Mouse (Mus musculus) ES-E14 (cell line): ENCODE measurements around the gene Tgoln1. TPM values are rescaled to one million over a fixed set of nuclear protein-coding genes. Genes with fewer than 3 reads are reported as not detected.

Experiments used
- DNase-seq: peaks from one replicate; pipeline ENCODE4 v3.0.0-alpha.2; 2013; ENCODE audit warnings: low read depth, low spot score
- H3K27ac ChIP-seq: 2 replicates; pipeline ENCODE4 v1.5.1; 2012; ENCODE audit warnings: low read depth, mild to moderate bottlenecking, low read length, moderate library complexity, mixed read lengths; ENCODE audit not compliant: poor library complexity, insufficient read depth, severe bottlenecking
- H3K36me3 ChIP-seq: 2 replicates; pipeline ENCODE4 v1.6.1; 2012; ENCODE audit warnings: mild to moderate bottlenecking, low read length, moderate library complexity, mixed read lengths; ENCODE audit not compliant: control insufficient read depth, poor library complexity, insufficient read depth, severe bottlenecking
- H3K4me1 ChIP-seq, 2 experiments: fragments of 150-350 bp in 1 of 2; sonication (generic) in 1 of 2; 2 replicates each; pipeline ENCODE4 v1.6.1; 2012; ENCODE audit warnings: low read length in 2 of 2, mild to moderate bottlenecking in 1 of 2, mixed read lengths in 1 of 2; ENCODE audit not compliant: control insufficient read depth in 2 of 2, insufficient read depth in 2 of 2, poor library complexity in 1 of 2
- H3K4me3 ChIP-seq, 2 experiments: fragments of 150-350 bp in 1 of 2; sonication (generic) in 1 of 2; 2 replicates each; pipeline ENCODE4 v1.5.1; 2012; ENCODE audit warnings: low read length in 2 of 2, low read depth in 1 of 2, mild to moderate bottlenecking in 1 of 2, mixed read lengths in 1 of 2; ENCODE audit not compliant: insufficient read depth in 1 of 2, poor library complexity in 1 of 2, severe bottlenecking in 1 of 2
- H3K9ac ChIP-seq: 2 replicates; pipeline ENCODE4 v1.6.1; 2012; ENCODE audit warnings: low read depth, mild to moderate bottlenecking, low read length, mixed read lengths; ENCODE audit not compliant: poor library complexity, insufficient read depth, severe bottlenecking
- H3K9me3 ChIP-seq: fragments of 150-350 bp; sonication (generic); 2 replicates; pipeline ENCODE4 v1.6.1; 2012; ENCODE audit warnings: low read depth, mild to moderate bottlenecking, low read length; ENCODE audit not compliant: control insufficient read depth, insufficient read depth
- CHD2 ChIP-seq: IDR thresholded peaks from 2 replicates; pipeline ENCODE4 v1.6.1; 2014; ENCODE audit warnings: mild to moderate bottlenecking, low read depth, low read length, inconsistent platforms
- HCFC1 ChIP-seq: IDR thresholded peaks from 2 replicates; pipeline ENCODE4 v1.6.1; 2012; ENCODE audit warnings: low read length, inconsistent platforms, borderline replicate concordance; ENCODE audit not compliant: insufficient read depth
- MAFK ChIP-seq: IDR thresholded peaks from 2 replicates; pipeline ENCODE4 v1.6.1; 2014; ENCODE audit warnings: mild to moderate bottlenecking, low read depth, low read length, inconsistent platforms; ENCODE audit not compliant: insufficient read depth
- ZC3H11A ChIP-seq: IDR thresholded peaks from 2 replicates; pipeline ENCODE4 v1.6.1; 2012; ENCODE audit warnings: low read depth, mild to moderate bottlenecking, inconsistent platforms, low read length, borderline replicate concordance
- ZNF384 ChIP-seq: IDR thresholded peaks from 2 replicates; pipeline ENCODE4 v1.6.1; 2012; ENCODE audit warnings: low read depth, low read length, inconsistent platforms
- in situ Hi-C, 2 experiments: fragments of 600-800 bp; cut with MboI; formaldehyde crosslinking; loops; one replicate each; pipeline ENCODE4 v1.15.1; 2025; ENCODE audit warnings: low sequenced_read_pairs in 2 of 2, inconsistent platforms in 1 of 2; ENCODE audit not compliant: unreplicated experiment in 2 of 2
- total RNA-seq: library from RNA; depleted of rRNA; stranded (reverse); fragments of 300-350 nt; gene quantifications from 2 replicates; pipeline ENCODE4 v1.2.3, GENCODE M21; 2012; rRNA removed

Tgoln1 gene
- total RNA-seq, 1 experiment = 57.7 TPM

DNA sequence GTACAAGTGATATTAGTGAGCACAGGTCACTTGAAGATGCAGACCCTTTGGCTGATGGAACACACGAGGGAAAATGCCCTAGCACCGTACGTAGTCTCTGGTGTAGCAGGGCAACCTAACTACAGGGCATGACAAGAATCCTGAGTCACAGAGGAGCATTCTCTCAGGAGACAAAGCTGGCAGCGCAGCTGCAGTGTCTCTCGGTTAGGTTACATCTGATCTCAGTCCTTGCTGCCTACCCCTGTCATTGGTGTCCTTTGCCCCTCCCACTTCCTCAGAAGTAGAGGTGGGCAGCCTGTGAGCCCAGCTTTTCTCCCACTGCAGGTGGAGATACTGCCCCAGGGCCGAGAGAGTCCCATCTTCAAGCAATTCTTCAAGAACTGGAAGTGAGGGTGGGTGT is 54.3 kb downstream of the Tgoln1 start:
- Histone ChIP-seq H3K36me3 (no peaks in the 10 kb centered on the region), H3K4me1 (peaks cover 0 to 8% of the 10 kb centered on the region in 2 experiments; a peak in 1 of 4 replicates), H3K4me3 (no peak overlapping the region), H3K27ac (no peak overlapping the region), H3K9ac (no peak overlapping the region), H3K9me3 (no peaks in the 10 kb centered on the region)
- in situ Hi-C loops = no loop called here
- no peak for DNase-seq
- TF ChIP-seq MAFK (no peak), ZNF384 (no peak), CHD2 (no peak), HCFC1 (no peak), ZC3H11A (no peak)

DNA sequence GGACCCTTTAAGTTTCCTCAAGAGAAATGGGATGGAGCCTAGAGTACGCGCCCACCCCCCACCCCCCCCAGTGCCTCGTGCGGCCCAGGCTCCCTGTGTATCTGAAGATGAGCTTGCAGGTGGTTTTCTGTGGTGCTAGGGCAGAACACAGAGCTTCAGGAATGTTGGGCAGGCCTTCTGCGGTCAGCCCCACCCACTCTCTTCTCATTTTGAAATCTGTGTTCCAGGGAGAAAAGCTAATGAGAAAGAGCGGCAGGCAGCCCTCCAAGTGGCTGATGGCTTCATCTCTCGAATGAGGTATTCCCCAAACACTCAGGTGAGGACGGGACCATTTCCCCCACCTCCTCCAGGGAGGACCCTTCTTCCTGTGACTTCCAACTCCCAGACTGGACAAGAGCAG is 56.0 kb downstream of the Tgoln1 start:
- H3K4me1 ChIP-seq = peaks cover 0 to 8% of the 10 kb centered on the region in 2 experiments; a peak in 1 of 4 replicates
- H3K9me3 ChIP-seq = no peaks in the 10 kb centered on the region
- in situ Hi-C loops = no loop called here
- H3K36me3 ChIP-seq = no peaks in the 10 kb centered on the region
- no peak for TF ChIP-seq HCFC1
- TF ChIP-seq CHD2 = no peak
- no peak for TF ChIP-seq ZC3H11A
- no peak for TF ChIP-seq ZNF384
- no peak for TF ChIP-seq MAFK
- no peak overlapping the region for H3K4me3 ChIP-seq
- no peak overlapping the region for H3K27ac ChIP-seq
- no peak overlapping the region for H3K9ac ChIP-seq
- DNase-seq = no peak

Other genes with a start within 250 kb of the Tgoln1 start
- 1.0 and 1.2 TPM in 2 replicates for gene Vamp5, start 236.5 kb downstream of the Tgoln1 start, total RNA-seq
- 25.6 and 44.0 TPM in 2 replicates for gene Vamp8, start 226.3 kb downstream of the Tgoln1 start, total RNA-seq
- gene Ggcx, start 202.7 kb downstream of the Tgoln1 start, total RNA-seq = 22.6 and 25.2 TPM in 2 replicates
- 407 and 469 TPM in 2 replicates for gene Mat2a, start 177.4 kb downstream of the Tgoln1 start, total RNA-seq
- not detected in 2 replicates for gene Sh2d6, start 95.3 kb downstream of the Tgoln1 start, total RNA-seq
- 41.8 and 58.4 TPM in 2 replicates for gene Capg, start 72.6 kb downstream of the Tgoln1 start, total RNA-seq
- gene Elmod3, start 18.6 kb downstream of the Tgoln1 start, total RNA-seq = 4.3 and 4.8 TPM in 2 replicates
- gene Retsat, start 18.5 kb downstream of the Tgoln1 start, total RNA-seq = 20.2 and 39.6 TPM in 2 replicates
- 12.5 and 14.5 TPM in 2 replicates for gene Tcf7l1, start 172.3 kb upstream of the Tgoln1 start, total RNA-seq